Mouse (Mus musculus): Measurements from ENCODE around the gene Fnip2.
"Not testable (repeated sequence)": the region's sequence is repeated elsewhere in the genome, so short reads cannot be mapped to it uniquely, and the experiment has no call there.

GRCm38 (mm10) chr3:79573376-79573775 lies 5.8 kb upstream of the Fnip2 start:
- not testable (repeated sequence) for TF ChIP-seq POLR2A, CTCF (IDR thresholded peaks at IDR 0.05; ENCODE audit: extremely low read depth, insufficient read depth, low read length)
